Mouse (Mus musculus) layer of hippocampus, postnatal 36 days (tissue): Measurements from ENCODE around the gene Olfr220. TPM values are rescaled to one million over a fixed set of nuclear protein-coding genes. Genes with fewer than 3 reads are reported as not detected.
A peak's percentile ranks its signal among the peaks of the same experiment; 100 is the strongest.

Source experiments
- DNase-seq, 2 experiments: peaks; one replicate each; pipeline ENCODE4 v3.0.0; 2022
- total RNA-seq, 2 experiments: library from RNA; stranded (reverse); gene quantifications; 2 replicates each; pipeline ENCODE4 v1.2.3; 2021

The Olfr220 gene
- total RNA-seq, result not detected

DNA sequence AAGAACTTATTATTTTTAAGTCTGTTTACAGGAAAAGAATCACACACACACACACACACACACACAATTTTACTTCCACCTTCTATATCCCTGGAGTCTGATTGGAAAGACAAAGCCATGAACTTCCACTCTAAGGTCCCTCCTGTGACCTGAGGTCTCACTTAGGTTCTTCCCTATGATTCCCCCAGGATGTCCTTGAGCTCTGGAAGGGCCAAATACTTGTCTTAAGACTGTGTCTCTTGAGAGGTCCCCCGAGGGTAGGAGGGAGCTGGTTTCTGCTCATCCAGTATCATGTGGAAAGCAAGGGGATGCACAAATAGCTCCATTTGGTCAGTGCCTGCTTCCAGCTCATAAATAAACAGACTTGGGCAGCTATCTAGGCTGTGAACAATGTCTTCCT is at the start of gene Olfr220:
Olfr220 (plus strand) TSS at position 301 of the 400 bp plus-strand sequence.
- DNase-seq, result no peak

DNA sequence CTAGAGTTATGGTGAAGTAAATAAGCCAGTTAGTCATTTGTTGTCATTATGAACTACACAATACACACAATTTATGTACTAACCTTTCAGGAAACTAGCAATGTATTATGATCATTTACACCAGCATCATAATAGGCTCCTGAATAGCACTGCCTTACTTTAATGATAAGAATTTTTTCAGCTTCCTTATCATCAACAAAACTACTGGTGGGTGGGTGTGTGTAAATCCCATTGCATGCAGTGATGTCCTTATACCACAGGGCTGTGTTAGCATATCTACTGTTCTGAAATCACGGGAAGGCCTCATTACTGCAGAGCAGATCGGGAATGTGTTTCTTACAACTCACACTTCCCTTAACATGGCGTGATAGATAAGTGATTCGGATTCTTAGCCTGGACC is 18.9 kb upstream of the Olfr220 start:
- DNase-seq, result no peak

DNA sequence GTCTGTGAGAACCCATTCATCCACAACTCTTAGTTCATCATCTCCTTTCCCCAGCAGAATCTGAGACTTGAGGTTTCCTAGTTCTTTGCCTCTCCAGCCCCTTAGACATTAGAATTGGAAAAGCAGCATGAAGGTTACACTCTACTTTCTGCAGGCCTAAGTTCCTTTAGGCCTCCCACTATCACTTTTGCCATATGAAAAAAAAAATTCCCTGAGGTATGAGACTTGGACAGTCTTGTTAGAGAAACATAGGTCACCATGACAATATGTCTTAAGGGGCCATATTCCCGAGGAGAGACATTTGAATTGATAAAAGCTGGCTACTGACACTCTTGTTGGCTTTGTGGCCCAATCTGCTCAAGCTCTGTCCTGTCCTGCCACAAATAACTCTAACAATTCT is 18.1 kb upstream of the Olfr220 start, which contains the start of gene Olfr414:
Olfr414 (plus strand) TSS at position 301 of the 400 bp plus-strand sequence.
- DNase-seq, result no peak

DNA sequence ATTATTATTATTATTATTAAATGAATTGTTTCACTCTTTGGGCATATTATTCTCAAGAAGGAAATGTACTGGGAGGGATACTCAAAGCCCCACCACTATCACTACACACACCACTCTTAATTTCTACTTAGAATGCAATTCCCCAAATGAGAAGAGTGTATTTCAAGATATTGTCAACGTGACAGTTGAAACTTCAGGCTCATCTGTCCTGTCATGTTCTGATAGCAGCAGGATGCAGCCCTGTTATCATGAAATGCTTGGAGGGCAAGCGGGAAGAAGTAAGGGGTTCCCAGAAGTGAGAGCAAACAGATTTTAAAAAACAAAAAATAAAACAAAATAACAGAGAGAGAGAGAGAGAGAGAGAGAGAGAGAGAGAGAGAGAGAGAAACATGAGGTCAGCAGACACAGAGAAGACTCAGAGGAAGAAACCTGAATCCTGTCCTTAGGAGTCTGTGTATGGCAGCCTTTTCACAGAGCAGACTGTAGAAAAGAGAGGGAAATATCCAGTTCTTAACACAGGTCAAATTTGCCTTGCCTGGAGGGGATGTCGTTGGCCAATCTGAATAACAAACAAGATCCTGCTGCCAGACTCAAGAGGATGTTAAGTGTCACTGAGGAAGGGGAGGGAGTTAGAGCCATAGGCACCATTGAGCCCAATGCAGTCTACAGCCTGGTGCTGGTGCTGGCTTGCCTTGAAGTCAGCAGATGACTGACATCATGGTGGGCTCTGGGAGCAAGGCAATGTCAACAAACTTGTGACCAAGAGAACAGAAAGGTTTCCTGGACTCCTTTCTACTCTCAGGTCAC is 15.5 kb upstream of the Olfr220 start:
- DNase-seq, result no peak

DNA sequence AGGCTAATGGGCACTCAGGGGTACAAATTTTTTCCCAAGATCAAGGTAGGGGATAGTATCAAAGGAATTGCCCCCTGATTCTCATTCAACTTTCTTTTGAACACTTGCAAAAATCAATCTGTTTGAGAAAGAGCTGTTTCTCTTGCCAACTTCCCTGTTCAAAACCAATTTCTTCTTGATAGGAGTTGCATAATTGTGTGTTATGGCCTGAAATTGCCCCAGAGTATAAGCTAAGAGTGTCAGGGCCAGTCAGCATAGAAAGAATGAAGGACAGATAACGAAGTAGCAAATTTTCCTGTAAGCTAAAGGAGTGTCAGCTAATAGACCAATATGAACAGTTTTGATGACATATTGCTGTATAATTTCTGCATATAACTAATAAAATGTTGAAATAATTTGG is 14.5 kb upstream of the Olfr220 start:
- no peak for DNase-seq

DNA sequence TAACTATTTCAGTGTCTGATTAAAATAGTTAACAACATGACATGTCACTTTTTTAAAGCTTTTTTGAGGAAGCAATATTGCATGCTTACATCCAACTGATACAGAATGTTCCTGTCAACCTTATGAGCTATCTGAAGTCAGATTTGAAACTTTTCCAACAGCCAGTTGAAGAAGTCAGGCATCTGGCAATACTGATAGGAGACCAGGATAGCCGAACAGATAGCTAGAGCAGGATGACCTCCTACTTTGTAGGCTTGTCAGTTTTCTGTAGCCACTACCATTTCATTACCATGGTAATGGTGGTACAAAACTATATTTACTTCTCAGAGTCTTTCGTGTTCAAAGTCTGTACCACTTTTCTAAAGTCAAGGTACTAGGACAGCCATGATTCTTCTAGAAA is 13.5 kb upstream of the Olfr220 start:
- DNase-seq, result no peak

DNA sequence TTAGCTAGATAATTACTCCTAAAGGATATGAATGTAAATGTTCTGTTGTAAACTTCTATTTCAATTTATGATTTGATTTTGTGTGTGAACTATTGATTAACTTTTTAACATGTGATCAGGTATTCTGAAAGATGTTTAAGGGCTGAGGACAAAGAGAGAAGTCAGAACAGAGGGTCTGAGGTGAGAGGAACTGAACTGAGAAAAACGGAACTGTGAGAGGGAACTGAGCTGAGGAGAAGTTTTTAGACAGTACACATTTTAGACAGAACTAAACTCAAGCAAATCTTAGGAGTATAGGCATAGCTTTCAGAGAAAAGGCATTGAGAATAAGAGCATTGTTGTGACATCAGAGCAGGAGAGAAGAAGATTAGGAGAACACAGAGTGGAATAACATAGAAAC is 7.8 kb upstream of the Olfr220 start:
- DNase-seq, result no peak

DNA sequence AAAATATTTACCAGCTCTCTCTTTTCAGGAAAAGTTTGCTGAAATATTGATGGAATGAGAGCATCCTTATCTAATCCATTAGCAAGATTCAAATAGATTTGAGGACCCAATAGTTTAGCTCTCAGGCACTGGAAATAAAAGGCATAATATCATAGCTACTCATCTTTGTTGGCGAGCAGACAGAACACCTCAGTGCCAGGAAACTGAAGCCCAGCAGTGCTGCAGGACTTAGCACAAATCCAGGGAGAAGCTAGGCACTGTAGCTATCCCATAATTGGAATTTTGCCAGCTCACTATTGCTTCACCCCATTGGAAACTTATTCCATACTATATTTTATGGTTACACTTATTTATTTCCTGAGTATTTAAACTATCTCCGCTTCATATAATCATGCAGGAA is 13.2 kb downstream of the Olfr220 start:
- no peak for DNase-seq

DNA sequence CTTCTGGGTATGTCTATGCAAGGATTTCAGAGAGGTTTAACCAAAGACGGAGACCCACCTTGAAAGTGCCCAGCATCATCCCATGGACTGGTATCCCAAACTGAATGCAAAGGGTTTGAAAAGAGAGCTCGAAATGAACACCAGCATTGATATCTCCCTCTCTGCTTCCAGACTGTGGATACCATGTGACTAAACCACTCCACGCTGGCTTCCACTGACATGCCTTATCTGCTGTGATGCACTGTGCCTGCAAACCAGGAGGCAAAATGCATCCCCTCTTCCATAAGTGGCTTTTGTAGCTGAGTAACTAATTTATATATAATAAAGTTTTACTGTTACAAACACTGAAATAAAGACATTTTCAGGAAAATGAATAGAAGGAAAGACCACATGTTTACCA is 23.5 kb downstream of the Olfr220 start:
- no peak for DNase-seq

DNA sequence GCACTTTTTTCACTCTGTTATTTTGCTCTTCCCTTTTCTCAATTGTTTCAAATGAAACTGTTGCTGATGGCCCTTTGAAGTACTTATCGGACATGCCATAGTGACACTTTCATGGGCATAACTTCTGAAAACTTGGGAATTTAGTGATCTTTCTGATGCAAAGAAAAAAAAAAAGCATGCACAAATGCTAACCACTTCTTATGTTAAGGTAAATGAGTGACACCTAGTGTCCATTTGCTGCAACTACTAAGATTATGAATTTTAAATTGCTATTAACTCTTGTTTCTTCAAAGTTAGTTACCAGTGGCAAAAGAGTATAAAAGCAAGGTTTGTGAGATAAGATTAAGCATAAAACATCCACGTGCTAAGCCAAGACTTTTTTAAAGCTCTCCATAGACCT is 24.4 kb downstream of the Olfr220 start:
- DNase-seq, result no peak

DNA sequence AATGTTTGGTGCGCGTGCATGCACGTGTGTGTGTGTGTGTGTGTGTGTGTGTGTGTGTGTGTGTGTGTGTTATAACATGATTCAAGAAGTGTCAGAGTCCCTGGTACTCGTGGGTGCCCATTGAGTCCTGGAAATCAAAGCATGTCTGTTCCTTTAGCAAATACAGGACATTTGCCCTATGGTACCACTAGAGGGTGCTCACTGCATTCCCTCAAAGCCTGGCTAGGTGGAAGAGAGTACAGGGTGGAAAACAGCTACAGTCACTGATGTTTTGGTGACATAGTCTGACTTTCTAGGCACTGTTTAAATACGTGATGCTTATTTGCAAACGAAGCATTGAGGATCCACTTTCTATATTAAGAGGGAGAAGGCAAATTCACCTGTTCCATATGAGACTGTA is 27.9 kb downstream of the Olfr220 start:
- peak; percentile 11 to 31 for DNase-seq

DNA sequence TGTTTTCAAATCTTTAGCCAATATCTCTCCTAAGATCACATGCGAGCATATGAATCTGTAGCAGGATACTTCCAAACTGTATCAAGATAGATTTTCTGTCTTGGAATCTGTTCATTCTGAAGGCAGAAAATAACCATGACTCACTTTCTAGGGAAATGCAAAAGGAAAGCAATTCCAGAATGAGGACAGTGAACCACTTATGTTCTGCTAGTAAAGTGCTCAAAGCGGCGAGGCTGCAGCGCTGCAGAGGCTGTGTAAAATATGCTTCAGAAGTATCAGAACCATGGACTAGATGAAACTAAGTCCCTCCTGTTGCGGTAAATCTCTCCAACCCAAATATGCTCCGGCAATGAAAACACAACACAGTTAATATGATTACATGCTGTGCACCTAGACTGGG is 40.7 kb downstream of the Olfr220 start:
- DNase-seq, result no peak

DNA sequence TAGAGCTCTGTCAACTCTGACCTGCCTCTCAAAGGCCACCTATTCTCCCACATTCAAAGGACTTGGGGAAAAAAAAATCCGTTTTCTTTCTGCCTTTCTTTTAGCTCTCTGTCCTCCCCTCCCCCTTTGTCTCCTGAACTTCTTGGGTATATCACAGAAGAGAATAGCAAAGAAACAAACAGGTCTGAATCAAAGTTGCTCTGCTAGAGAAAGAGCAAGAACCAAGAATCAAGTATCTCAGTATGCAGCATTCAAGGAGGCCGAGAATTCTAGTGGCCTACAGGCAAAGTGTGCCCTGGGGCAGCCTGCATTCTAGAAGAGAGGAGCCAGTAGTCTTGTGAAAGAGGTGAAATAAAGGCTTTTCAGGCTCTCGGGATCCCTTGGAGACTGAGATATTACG is 58.2 kb downstream of the Olfr220 start:
- no peak for DNase-seq

Other genes with a start within 250 kb of the Olfr220 start
- not detected for gene Olfr419, start 190.0 kb upstream of the Olfr220 start, total RNA-seq
- not detected for gene Mptx1, start 111.6 kb upstream of the Olfr220 start, total RNA-seq
- gene Olfr417, start 77.0 kb upstream of the Olfr220 start, total RNA-seq, result not detected
- gene Olfr248, start 51.0 kb upstream of the Olfr220 start, total RNA-seq, result not detected
- gene Olfr414, start 18.0 kb upstream of the Olfr220 start, total RNA-seq, result not detected
- gene Fmn2, start 59.7 kb downstream of the Olfr220 start, total RNA-seq, result 10 to 100 TPM; 69.2 to 73.0 TPM